Mouse (Mus musculus): ENCODE measurements around the gene Sprr2a3. TPM values are rescaled to one million over a fixed set of nuclear protein-coding genes. Genes with fewer than 3 reads are reported as not detected.

Sprr2a3 gene
- not detected for total RNA-seq (2023)

DNA sequence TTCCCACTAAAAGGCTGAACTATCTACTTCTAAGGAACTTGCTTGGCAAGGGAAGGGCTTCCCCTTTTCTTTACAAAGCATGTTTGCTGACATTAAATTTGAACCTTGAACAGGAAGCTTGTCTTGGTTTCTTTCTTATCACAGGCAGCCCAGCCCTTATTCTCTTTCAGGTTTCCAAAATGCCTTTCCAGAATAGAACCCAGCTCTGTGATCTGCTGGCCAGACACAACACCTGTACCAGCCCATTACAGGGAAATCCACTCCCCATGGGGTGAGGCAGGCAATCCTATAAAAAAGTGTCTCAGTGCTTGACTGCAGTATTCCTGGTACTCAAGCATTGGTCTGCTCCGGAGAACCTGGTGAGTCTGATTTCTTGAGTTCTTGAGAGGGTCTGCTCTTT is at the start of gene Sprr2a3:
TSS of gene Sprr2a3 (plus strand) at position 317 of the 400 bp plus-strand sequence.

DNA sequence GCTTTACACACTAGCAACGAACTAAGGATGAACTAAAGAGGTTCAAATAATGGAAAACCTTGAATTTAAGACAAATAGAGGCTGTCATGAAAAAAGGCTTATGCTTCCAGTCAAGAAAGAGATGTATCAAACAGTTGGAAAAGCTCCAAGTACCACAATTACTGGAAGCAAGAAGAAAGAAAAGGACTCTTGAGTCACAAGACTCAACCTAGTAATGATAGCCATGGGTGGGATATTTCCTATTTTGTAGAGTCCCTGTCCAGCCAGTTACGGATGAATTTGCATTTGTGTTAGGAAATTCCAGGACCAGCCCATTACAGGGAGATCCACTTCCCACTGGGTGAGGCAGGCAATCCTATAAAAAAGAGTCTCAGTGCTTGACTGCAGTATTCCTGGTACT is 31.1 kb downstream of the Sprr2a3 start, which contains the start of gene Sprr2b:
TSS of gene Sprr2b (plus strand) at position 301 of the 400 bp plus-strand sequence.

DNA sequence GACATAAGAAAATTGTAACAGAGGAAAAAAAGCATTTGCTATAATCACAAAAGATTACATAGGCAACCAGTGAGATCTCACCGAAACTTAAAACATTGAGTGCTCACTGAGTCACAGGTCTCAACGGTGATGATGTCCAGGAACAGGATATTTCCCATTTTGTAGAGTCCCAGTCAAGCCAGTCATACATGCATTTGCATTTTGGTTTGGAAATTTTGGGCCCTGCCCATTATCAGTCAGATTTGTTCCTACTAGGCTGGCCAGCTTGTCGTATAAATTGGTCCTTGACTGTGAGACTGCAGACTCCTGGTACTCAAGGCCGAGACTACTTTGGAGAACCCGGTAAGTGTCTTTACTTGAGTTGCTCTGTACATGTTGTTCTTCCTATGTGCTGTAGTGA is 53.6 kb downstream of the Sprr2a3 start, which contains the start of gene Sprr2d:
TSS of gene Sprr2d (plus strand) at position 301 of the 400 bp plus-strand sequence.

Other genes with a start within 250 kb of the Sprr2a3 start
- not detected for gene Lor, start 202.3 kb upstream of the Sprr2a3 start, total RNA-seq (2023)
- not detected for gene Prr9, start 161.5 kb upstream of the Sprr2a3 start, total RNA-seq (2023)
- gene Lelp1, start 142.7 kb upstream of the Sprr2a3 start, total RNA-seq (2023) = not detected
- gene Sprr2a1, start 69.6 kb upstream of the Sprr2a3 start, total RNA-seq (2023) = not detected
- not detected for gene Sprr2a2, start 69.5 kb upstream of the Sprr2a3 start, total RNA-seq (2023)
- gene Sprr2b, start 31.2 kb downstream of the Sprr2a3 start, total RNA-seq (2023) = not detected
- not detected for gene Sprr2d, start 53.7 kb downstream of the Sprr2a3 start, total RNA-seq (2023)
- not detected for gene Sprr2e, start 66.7 kb downstream of the Sprr2a3 start, total RNA-seq (2023)
- not detected for gene Sprr2f, start 79.8 kb downstream of the Sprr2a3 start, total RNA-seq (2023)
- gene Sprr2h, start 100.3 kb downstream of the Sprr2a3 start, total RNA-seq (2023) = not detected
- gene Sprr2i, start 122.6 kb downstream of the Sprr2a3 start, total RNA-seq (2023) = not detected
- gene Sprr2j-ps, start 132.7 kb downstream of the Sprr2a3 start, total RNA-seq (2023) = not detected
- 4.4 TPM for gene Gm9774, start 144.0 kb downstream of the Sprr2a3 start, total RNA-seq (2023)
- gene Sprr2k, start 147.2 kb downstream of the Sprr2a3 start, total RNA-seq (2023) = not detected
- gene Sprr1b, start 153.4 kb downstream of the Sprr2a3 start, total RNA-seq (2023) = not detected
- gene Sprr3, start 173.3 kb downstream of the Sprr2a3 start, total RNA-seq (2023) = not detected
- gene Sprr1a, start 200.5 kb downstream of the Sprr2a3 start, total RNA-seq (2023) = not detected
- not detected for gene Sprr4, start 215.1 kb downstream of the Sprr2a3 start, total RNA-seq (2023)
- gene 2310046K23Rik, start 249.1 kb downstream of the Sprr2a3 start, total RNA-seq (2023) = not detected